Mouse (Mus musculus) CH12F3 (cell line): ENCODE data around the gene Spop.

Source experiments
- in situ Hi-C: fragments of 300-500 bp; cut with MboI; formaldehyde crosslinking; loops from 2 replicates; pipeline ENCODE4 v1.14.3; 2020; ENCODE audit warnings: low sequenced_read_pairs

Spop gene

GRCm38 (mm10) chr11:95413641-95414535 lies at the start of gene Spop:
TSS of gene Spop (plus strand) at chr11:95414080.
- in situ Hi-C loops, result no loop called here

- in situ Hi-C loops, result no loop called here
These were observed 49.5 kb upstream of the Spop start for GRCm38 (mm10) chr11:95364388-95364787.

DNA sequence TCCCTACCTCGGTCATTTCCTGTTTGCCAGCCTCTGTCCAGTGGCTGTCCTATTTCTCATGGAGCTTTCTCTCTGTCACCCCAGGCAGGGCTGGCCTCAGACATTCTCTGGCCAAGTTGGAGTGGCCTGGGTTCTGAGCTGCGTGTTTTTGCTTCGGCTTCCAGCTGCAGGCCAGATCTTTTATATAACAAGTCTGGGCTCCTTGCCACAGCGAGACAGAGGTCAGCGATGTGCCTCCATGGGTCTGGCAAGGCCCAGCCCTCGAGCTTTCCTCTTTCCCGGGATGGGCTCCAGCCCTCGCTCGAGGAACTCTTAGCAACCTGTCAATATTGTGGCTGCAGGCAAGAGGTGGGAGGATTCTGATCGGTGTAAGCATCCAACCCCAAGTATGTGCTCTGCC lies 48.3 kb upstream of the Spop start:
- in situ Hi-C loops, result no loop called here

DNA sequence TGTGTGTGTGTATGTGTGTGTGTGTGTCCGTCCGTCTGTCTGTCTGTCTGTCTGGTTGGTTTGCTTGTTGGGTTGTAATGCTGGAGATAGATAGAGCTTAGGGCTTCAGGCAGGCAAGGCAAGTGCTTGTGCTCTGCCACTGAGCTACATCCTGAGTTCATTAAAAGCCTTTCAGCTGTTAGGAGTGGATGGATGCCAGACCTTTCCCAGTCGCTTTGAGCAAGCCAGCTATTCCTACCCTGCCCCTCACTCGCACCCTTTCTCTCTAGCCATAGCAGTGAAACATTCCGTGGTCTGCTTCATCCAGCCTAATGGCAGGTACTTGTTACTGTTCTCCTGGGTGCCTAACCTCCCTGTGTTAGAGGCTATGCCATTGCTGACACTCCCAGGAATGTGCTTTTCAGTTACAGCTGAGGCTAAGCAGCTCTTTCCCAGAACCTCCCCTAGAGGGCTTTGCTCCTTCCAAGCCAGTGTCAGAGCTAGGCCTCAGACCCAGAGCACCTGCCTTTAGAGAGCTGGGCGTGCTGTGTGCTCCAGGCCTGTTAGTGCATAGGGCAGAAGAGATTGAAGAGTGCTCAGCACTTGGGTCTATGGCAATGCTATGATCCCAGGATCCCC lies 47.5 kb upstream of the Spop start:
- in situ Hi-C loops, result no loop called here

- in situ Hi-C loops, result no loop called here
These were observed 46.7 kb upstream of the Spop start for GRCm38 (mm10) chr11:95367011-95367735.

DNA sequence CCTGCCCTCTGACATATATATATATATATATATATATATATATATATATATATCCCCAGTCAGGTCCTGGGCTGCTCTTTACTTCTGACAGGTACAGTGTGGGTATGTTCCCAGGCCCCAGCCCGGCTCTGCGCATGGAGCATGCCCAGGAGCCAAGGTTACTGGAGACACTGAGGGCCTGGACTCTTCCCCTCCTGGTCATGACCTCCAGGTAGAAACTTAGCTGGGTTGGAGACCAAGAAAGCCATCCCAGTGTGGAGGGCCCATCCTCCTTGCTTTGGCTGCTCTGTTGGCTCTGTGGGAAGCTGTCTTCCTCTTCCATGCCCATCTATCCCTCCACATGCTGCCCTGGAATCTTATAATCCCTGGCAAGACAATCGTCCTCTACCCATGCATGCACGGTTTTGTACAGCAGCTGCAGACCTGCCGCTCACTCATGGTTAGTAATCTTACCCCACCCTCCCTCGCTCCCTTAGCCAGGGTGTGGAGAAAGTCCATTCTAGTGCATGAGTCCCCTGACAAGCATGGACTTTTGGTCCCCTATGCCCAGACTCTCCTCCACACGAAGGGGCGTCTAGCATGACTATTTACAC lies 45.6 kb upstream of the Spop start:
- in situ Hi-C loops, result no loop called here

DNA sequence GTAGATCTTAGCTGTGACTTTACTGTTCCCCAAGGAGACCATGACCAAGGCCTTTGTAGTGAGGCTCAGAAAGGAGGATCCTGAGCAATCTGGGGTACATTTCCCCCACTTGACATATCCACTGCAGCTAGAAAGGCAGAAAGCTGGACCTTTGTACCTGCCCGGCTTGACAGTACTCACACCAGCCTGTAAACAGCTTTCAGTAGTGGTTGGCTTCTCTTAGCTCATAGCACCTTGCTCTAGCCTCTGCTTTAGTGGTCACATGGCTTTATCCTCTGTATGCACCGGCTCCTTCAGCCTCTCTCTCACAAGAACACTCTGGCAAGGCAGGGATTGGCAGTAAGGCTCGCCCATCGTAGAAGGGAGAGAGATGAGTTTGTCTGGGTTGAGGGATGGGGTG lies 45.0 kb upstream of the Spop start:
- in situ Hi-C loops, result no loop called here

DNA sequence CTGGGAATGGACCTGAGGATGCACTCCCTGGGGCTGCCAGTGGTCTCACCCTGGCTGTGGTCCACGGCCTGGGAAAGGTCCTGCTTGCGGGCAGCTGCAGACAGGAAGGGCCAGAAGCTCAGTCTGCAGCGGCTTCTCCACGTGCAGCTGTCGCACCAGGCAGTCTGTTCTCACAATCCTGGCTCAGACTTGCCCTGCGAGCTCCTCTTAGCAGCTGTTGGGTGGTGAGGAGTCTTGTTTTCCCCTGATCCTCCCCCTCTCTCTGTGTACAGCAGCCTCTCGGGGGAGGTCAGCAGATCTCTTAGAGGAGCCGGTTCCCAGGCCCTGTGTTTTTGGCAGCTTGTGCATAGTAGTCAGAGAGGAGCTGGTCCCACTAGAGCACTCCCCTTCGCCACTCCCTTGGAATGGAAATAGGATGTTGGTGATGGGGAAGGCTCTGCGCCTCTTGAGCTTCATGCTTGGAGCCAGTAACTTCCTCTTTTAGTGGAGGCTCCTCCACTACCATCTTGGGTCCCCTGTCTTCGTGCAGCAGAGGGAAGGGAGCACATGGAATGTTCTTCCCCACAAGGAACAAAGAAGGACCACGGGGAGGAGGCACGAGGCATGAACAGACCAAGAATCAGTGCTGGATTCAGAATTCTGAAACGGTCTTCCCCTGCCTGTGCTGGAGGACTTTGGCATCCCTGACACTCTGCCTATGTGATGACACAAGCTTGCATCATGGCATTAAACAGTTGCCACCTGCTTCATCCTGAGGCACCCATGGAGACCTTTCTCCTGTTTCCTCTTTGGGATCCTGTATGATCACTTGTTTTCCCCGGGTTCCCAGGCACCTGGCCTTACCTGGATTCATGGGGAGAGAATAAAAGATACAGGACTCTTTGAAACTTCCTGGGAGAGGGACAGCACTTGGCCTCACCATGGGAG lies 43.7 kb upstream of the Spop start:
- in situ Hi-C loops, result no loop called here

- in situ Hi-C loops, result no loop called here
These were observed 42.7 kb upstream of the Spop start for GRCm38 (mm10) chr11:95371182-95371581.

DNA sequence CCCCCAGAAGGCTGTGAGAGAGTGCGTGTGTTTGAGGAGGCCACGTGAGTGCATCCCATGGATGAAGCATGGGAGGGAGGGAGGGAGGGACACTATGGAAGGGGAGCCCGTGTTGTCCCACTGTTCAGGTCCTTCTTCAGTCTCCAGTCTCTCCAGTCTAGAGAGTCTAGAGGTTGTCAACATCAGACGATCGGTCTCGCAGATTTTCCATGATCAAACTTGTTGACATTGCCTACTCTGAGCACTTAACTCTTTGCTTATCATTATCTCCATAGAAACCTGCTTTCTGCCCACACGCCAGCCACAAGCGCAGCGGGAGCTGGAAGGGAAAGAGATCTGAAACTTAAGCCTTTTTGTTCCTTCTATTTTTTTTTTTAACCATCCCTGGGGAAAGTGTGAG lies 35.0 kb upstream of the Spop start:
- in situ Hi-C loops, result no loop called here

GRCm38 (mm10) chr11:95379552-95379951 lies 34.3 kb upstream of the Spop start:
- in situ Hi-C loops, result no loop called here

- in situ Hi-C loops, result no loop called here
These were observed 33.2 kb upstream of the Spop start for GRCm38 (mm10) chr11:95380711-95381110.

GRCm38 (mm10) chr11:95381146-95381545 lies 32.7 kb upstream of the Spop start:
- in situ Hi-C loops, result no loop called here

DNA sequence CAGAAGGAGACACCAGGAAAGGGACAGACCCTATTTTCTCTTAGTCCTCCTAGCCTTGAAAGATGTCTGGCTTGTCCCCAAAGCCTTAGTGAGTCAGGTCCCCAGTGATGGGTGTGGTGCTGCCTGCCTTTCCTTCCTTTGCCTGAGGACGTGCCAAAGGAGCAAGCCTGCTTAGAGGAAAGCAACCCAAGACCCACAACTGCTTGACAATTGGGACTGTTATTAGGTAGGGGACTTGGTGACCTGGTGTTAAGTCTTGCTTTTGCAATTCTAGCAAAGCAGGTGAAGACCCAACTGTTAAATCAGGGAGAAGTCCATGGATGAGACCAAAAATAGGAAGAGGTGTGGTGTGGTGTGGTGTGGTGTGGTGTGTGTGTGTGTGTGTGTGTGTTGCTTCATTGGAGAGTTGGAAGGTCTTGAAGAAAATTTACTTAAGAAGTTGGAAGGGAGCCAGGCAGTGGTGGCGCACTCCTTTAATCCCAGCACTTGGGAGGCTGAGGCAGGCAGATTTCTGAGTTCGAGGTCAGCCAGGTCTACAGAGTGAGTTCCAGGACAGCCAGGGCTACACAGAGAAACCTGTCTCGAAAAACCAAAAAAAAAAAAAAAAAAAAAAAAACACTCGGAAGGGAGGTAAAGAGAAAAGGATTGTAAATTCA lies 30.4 kb upstream of the Spop start:
- in situ Hi-C loops, result no loop called here

- in situ Hi-C loops, result no loop called here
These were observed 29.9 kb upstream of the Spop start for GRCm38 (mm10) chr11:95384004-95384318.

DNA sequence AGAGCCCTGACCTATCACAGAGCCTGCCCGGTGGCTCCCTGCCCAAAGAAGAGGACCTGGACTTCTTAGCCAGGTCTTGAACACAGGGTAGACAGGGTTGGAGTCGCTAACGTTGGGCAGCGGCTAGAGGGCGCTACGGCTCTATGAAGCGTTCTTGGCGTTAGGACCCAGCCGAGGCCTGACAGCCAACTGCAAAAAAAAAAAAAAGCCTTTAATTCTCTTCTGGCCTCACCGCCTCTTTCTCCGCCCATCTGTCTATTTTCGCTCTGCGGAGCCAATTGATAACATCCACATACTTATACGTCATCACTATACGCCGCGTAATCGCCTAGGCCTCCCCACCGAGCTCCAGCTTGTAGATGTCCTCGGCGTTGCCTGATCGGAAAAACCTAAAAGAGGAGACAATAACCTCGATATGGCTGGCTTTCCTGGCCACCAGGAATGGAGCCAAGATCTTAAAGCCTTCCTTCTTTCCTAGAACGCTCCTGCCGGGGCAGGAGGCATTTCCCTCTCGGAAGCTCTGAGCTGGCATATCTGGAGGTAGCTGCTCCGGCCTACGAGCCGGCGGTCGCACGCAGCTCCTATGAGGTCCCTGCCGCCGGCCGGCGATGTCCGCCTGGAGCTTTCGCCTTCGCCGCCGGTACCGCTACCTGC lies 29.4 kb upstream of the Spop start, which contains the start of gene Slc35b1:
TSS of gene Slc35b1 (plus strand) at position 374 of the 654 bp plus-strand sequence.
- in situ Hi-C loops, result no loop called here

DNA sequence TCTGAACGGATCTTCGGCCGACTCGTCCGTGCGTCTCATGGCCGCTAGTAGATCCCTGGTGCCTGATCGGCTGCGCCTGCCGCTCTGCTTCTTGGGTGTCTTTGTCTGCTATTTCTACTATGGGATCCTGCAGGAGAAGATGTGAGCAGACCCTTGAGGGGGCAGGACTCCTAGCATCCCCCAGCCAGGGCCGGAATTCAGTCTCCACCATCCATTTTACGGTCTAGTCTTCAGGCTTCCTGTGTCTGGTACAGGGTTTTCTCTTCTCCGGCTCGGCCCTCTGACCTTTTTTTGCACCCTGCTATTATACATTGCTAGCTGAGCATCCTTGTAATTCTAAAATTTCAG lies 28.9 kb upstream of the Spop start:
- in situ Hi-C loops, result no loop called here

GRCm38 (mm10) chr11:95387354-95387753 lies 26.5 kb upstream of the Spop start:
- in situ Hi-C loops, result no loop called here

- in situ Hi-C loops, result no loop called here
These were observed 24.9 kb upstream of the Spop start for GRCm38 (mm10) chr11:95389006-95389405.
